Mouse (Mus musculus) MEL (cell line): Measurements from ENCODE around the gene Tmem274. TPM values are rescaled to one million over a fixed set of nuclear protein-coding genes. Genes with fewer than 3 reads are reported as not detected.

Experiments
- DNase-seq: peaks from one replicate; pipeline ENCODE4 v3.0.0; 2011; ENCODE audit warnings: low read depth, low spot score
- H3K27ac ChIP-seq: 2 replicates; pipeline ENCODE4 v1.5.1; 2012; ENCODE audit warnings: low read depth, mild to moderate bottlenecking, control low read depth, low read length, moderate library complexity; ENCODE audit not compliant: control insufficient read depth
- H3K27me3 ChIP-seq, 2 experiments: fragments of 150-350 bp in 1 of 2; sonication (generic) in 1 of 2; 2 replicates each; pipeline ENCODE4 v1.6.1; 2012; ENCODE audit warnings: low read length in 2 of 2, mild to moderate bottlenecking in 2 of 2, improper control_type of control experiment in 1 of 2, moderate library complexity in 1 of 2; ENCODE audit not compliant: insufficient read depth in 2 of 2, control insufficient read depth in 1 of 2
- H3K36me3 ChIP-seq, 2 experiments: 2 replicates each; pipeline ENCODE4 v1.6.1; 2012 to 2014; ENCODE audit warnings: low read length in 2 of 2, improper control_type of control experiment in 1 of 2, inconsistent platforms in 1 of 2, mild to moderate bottlenecking in 1 of 2; ENCODE audit not compliant: insufficient read depth in 2 of 2, control insufficient read depth in 1 of 2
- H3K4me1 ChIP-seq, 2 experiments: fragments of 150-350 bp in 1 of 2; sonication (generic) in 1 of 2; 2 replicates each; pipeline ENCODE4 v1.6.1; 2012; ENCODE audit warnings: low read length in 2 of 2, improper control_type of control experiment in 1 of 2, mild to moderate bottlenecking in 1 of 2; ENCODE audit not compliant: insufficient read depth in 2 of 2, control insufficient read depth in 1 of 2
- H3K4me3 ChIP-seq, 2 experiments: fragments of 150-350 bp in 1 of 2; sonication (generic) in 1 of 2; 2 replicates each; pipeline ENCODE4 v1.5.1; 2012; ENCODE audit warnings: low read depth in 2 of 2, low read length in 2 of 2, mild to moderate bottlenecking in 2 of 2, moderate library complexity in 2 of 2, control low read depth in 1 of 2, improper control_type of control experiment in 1 of 2; ENCODE audit not compliant: control insufficient read depth in 1 of 2, insufficient read depth in 1 of 2
- H3K79me2 ChIP-seq: 2 replicates; pipeline ENCODE4 v1.6.1; 2012; ENCODE audit warnings: mild to moderate bottlenecking, low read length, moderate library complexity; ENCODE audit not compliant: control insufficient read depth, poor library complexity, insufficient read depth
- H3K9ac ChIP-seq: 2 replicates; pipeline ENCODE4 v1.6.1; 2012; ENCODE audit warnings: low read depth, mild to moderate bottlenecking, control low read depth, low read length, moderate library complexity; ENCODE audit not compliant: control insufficient read depth, poor library complexity, severe bottlenecking
- H3K9me3 ChIP-seq: fragments of 150-350 bp; sonication (generic); replicated peaks from 2 replicates; pipeline ENCODE4 v1.6.1; 2012; ENCODE audit warnings: mild to moderate bottlenecking, low read length, improper control_type of control experiment, moderate library complexity; ENCODE audit not compliant: insufficient read depth
- BHLHE40 ChIP-seq: IDR thresholded peaks from 2 replicates; pipeline ENCODE4 v1.6.1; 2012; ENCODE audit warnings: low read depth, mild to moderate bottlenecking, inconsistent platforms, low read length, improper control_type of control experiment, borderline replicate concordance
- ELF1 ChIP-seq: IDR thresholded peaks from 2 replicates; pipeline ENCODE4 v1.6.1; 2014; ENCODE audit warnings: low read depth, mild to moderate bottlenecking, inconsistent platforms, low read length, improper control_type of control experiment, moderate library complexity
- ETS1 ChIP-seq: IDR thresholded peaks from 2 replicates; pipeline ENCODE4 v1.6.1; 2012; ENCODE audit warnings: low read depth, mild to moderate bottlenecking, inconsistent platforms, low read length, improper control_type of control experiment, moderate library complexity
- GATA1 ChIP-seq: IDR thresholded peaks from 2 replicates; pipeline ENCODE4 v1.6.1; 2011; ENCODE audit warnings: low read depth, low read length, improper control_type of control experiment
- KAT2A ChIP-seq: conservative IDR thresholded peaks from 2 replicates; pipeline ENCODE4 v1.6.1; 2012; ENCODE audit warnings: low read depth, low read length, improper control_type of control experiment, inconsistent platforms
- MAZ ChIP-seq: IDR thresholded peaks from 2 replicates; pipeline ENCODE4 v1.6.1; 2012; ENCODE audit warnings: low read depth, mild to moderate bottlenecking, inconsistent platforms, low read length, improper control_type of control experiment
- MEF2A ChIP-seq: IDR thresholded peaks from 2 replicates; pipeline ENCODE4 v1.6.1; 2014; ENCODE audit warnings: low read depth, mild to moderate bottlenecking, inconsistent platforms, low read length, improper control_type of control experiment; ENCODE audit not compliant: poor library complexity, insufficient replicate concordance, severe bottlenecking; ENCODE audit errors: extremely low read depth
- NELFE ChIP-seq: IDR thresholded peaks from 2 replicates; pipeline ENCODE4 v1.6.1; 2011; ENCODE audit warnings: low read depth, low read length, improper control_type of control experiment
- POLR2A ChIP-seq, 2 experiments: IDR thresholded peaks; 2 replicates each; pipeline ENCODE4 v1.6.1; 2011 to 2012; ENCODE audit warnings: low read length in 2 of 2, mild to moderate bottlenecking in 2 of 2, control low read depth in 1 of 2, improper control_type of control experiment in 1 of 2, low read depth in 1 of 2, moderate library complexity in 1 of 2; ENCODE audit not compliant: control insufficient read depth in 1 of 2, insufficient read depth in 1 of 2, poor library complexity in 1 of 2
- POLR2AphosphoS2 ChIP-seq: IDR thresholded peaks from 2 replicates; pipeline ENCODE4 v1.6.1; 2011; ENCODE audit warnings: low read length, improper control_type of control experiment
- POLR2AphosphoS5 ChIP-seq: IDR thresholded peaks from 2 replicates; pipeline ENCODE4 v1.6.1; 2012; ENCODE audit warnings: low read depth, borderline replicate concordance, mild to moderate bottlenecking, inconsistent platforms, low read length, moderate library complexity, mixed read lengths
- TBP ChIP-seq: IDR thresholded peaks from 2 replicates; pipeline ENCODE4 v1.8.0; 2011; ENCODE audit warnings: low read depth, low read length, improper control_type of control experiment
- UBTF ChIP-seq: IDR thresholded peaks from 2 replicates; pipeline ENCODE4 v1.6.1; 2012; ENCODE audit warnings: low read depth, mild to moderate bottlenecking, inconsistent platforms, low read length, improper control_type of control experiment, moderate library complexity, borderline replicate concordance; ENCODE audit not compliant: insufficient read depth
- USF1 ChIP-seq: IDR thresholded peaks from 2 replicates; pipeline ENCODE4 v1.6.1; 2014; ENCODE audit warnings: low read depth, mild to moderate bottlenecking, inconsistent platforms, low read length, improper control_type of control experiment, moderate library complexity
- USF2 ChIP-seq, 2 experiments: IDR thresholded peaks; 2 replicates each; pipeline ENCODE4 v1.6.1; 2011 to 2012; ENCODE audit warnings: improper control_type of control experiment in 2 of 2, low read length in 2 of 2, borderline replicate concordance in 1 of 2, inconsistent platforms in 1 of 2, low read depth in 1 of 2, mild to moderate bottlenecking in 1 of 2; ENCODE audit not compliant: insufficient read depth in 1 of 2
- polyA plus RNA-seq, 2 experiments: library from polyadenylated mRNA; stranded (reverse) in 1 of 2; unstranded in 1 of 2; fragments of >175 nt in 1 of 2; fragments of >200 nt in 1 of 2; gene quantifications; 2 replicates each; pipeline versions ENCODE4 v1.2.1 to v1.2.4; 2012; ENCODE audit warnings: low replicate concordance in 2 of 2, low read depth in 1 of 2; ENCODE audit not compliant: insufficient read length in 2 of 2, insufficient read depth in 1 of 2, missing spikeins in 1 of 2
- total RNA-seq: library from RNA; depleted of rRNA; stranded (reverse); fragments of 300-350 nt; gene quantifications from 2 replicates; pipeline ENCODE4 v1.2.3, GENCODE M21; 2012

Tmem274 gene
- total and polyA plus RNA-seq, 3 experiments, result not detected

DNA sequence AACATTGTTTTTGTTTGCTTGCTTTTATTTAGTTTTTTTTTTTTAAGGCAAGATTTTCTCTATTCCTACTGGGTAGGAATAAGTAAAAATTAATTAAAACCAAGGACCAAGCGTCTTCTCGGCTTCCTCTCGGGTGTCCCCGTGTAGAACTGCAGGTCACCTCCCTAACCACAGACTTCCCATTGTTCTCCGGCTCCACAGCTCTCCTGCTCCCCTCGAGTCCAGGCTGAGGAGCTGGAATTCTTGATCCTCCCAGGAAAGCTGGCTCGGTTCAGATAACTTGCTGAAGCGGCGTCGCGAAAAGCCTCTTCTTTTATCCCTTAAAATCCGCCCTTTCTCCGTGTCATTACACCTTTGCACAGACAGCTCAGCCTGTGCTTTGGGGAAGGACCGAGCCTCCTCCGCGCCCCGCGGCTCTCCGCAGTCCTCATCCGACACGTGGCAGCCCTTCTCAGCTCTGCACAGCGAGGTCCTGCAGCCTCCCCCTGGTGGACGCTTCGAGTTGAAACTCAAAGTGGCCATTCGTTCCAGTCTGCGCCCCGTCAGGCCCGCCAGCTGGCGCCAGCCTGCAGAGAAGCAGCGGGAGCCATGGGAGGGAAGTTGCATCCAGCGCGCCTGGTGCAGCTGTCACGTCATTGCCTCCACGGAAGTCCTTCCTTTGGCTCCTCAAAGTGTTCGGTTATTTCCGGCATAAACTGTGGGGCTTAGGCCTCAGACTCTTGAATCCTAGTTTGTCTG is 32.0 kb upstream of the Tmem274 start (continued):
- TF ChIP-seq POLR2AphosphoS5, result no peak
- TF ChIP-seq BHLHE40, result peak; percentile 38; the same call in 1 of the 2 replicates
- peak; percentile 72 for TF ChIP-seq USF1
- TF ChIP-seq UBTF, result peak; percentile 96
- no peak for TF ChIP-seq USF2 (IDR thresholded peaks at IDR 0.05; ENCODE audit: borderline replicate concordance in 1 of 2, insufficient read depth in 1 of 2, low read depth in 1 of 2, low read length in 2 of 2)
- TF ChIP-seq POLR2AphosphoS2, result no peak; the same call in 1 of the 2 replicates

- peak; percentile 89 for DNase-seq
- peak overlapping the region; percentile 64 for H3K9ac ChIP-seq
Measured at GRCm38 (mm10) chr4:149445868-149446267, 31.3 kb upstream of the Tmem274 start.

DNA sequence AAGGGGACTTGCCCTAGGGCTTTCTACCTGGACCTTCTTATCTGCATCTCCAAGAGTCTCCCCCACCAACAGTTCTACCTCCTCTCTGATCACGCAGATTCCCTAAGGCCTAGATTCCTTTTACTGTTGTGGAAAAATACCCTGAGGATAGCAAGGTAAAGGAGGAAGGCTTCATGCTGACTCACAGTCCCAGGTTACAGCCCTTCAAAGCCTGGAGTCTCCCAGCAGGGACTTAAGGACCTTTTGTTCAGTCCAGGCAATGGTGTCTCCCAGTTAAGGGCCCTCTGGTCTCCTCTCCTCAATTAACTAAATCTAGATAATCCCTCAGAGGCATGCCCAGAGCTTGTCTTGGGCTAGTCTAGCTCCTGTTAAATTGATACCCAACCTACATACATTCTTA is 30.9 kb upstream of the Tmem274 start:
- Histone ChIP-seq H3K79me2 (no peaks in the 10 kb centered on the region; the same call in 1 of the 2 replicates), H3K4me1 (peaks cover 4 to 10% of the 10 kb centered on the region in 2 experiments; a peak in 3 of 4 replicates), H3K9ac (peak overlapping the region; percentile 64), H3K9me3 (no peaks in the 10 kb centered on the region), H3K27ac (peak overlapping the region; percentile 67), H3K36me3 (peaks cover 0 to 13% of the 10 kb centered on the region in 2 experiments; a peak in 2 of 4 replicates), H3K27me3 (no peaks in the 10 kb centered on the region), H3K4me3 (peak overlapping the region; percentile 52 to 67)
- no peak for DNase-seq
- TF ChIP-seq KAT2A, result no peak
- TF ChIP-seq GATA1, result peak; percentile 48; the same call in 1 of the 2 replicates
- no peak for TF ChIP-seq USF1
- no peak for TF ChIP-seq MEF2A
- TF ChIP-seq MAZ, result no peak
- no peak for TF ChIP-seq TBP

More at GRCm38 (mm10) chr4:149445868-149446267, 31.3 kb upstream of the Tmem274 start:
- peak overlapping the region; percentile 52 to 67 for H3K4me3 ChIP-seq
- H3K79me2 ChIP-seq, result no peaks in the 10 kb centered on the region; the same call in 1 of the 2 replicates
- no peaks in the 10 kb centered on the region for H3K27me3 ChIP-seq
- TF ChIP-seq POLR2A (IDR thresholded peaks at IDR 0.05; ENCODE audit: control insufficient read depth in 1 of 2, insufficient read depth in 1 of 2, low read depth in 1 of 2, low read length in 2 of 2, poor library complexity in 1 of 2), result peak in 1 of 2 experiments; percentile 44; a peak in 2 of 4 replicates
- no peak for TF ChIP-seq POLR2AphosphoS5
- no peak for TF ChIP-seq NELFE
- peak; percentile 88 for TF ChIP-seq ELF1
- peak; percentile 68; the same call in 1 of the 2 replicates for TF ChIP-seq TBP
- TF ChIP-seq ETS1, result 0 out of 2 replicates have a peak, but pooled peaks have one; percentile 17
- TF ChIP-seq, all 39 proteins: peak for 4
- H3K36me3 ChIP-seq, result peaks cover 0 to 17% of the 10 kb centered on the region in 2 experiments; a peak in 2 of 4 replicates
- H3K27ac ChIP-seq, result peak overlapping the region; percentile 68
- H3K9me3 ChIP-seq, result no peaks in the 10 kb centered on the region
- peaks cover 7 to 15% of the 10 kb centered on the region in 2 experiments; a peak in 3 of 4 replicates for H3K4me1 ChIP-seq
